In the genomic region with DNA sequence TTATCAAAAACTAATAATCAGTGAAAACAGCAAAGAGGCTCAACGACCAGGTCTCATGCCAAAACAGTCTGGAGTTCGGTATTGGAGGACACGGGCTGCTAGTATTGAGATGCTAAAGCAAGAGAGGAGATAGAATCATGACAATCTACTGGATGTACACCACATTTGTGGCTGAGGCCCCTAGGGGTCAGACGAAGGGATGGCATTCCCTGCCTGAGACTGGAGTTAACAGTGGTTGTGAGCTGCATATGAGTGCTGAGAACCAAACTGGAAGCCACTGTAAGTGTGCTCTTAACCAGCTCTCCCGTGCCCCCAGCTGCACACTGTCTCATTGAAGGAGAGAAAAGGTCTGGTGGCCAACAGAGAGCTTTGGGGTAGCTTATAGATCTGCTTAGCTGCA, we compare ENCODE assay signal across 8 mouse cellular contexts. TPM values are rescaled to one million over a fixed set of nuclear protein-coding genes. Genes with fewer than 3 reads are reported as not detected.
DNase-seq lines count a peak whose midpoint lies in the region; ATAC-seq and TF ChIP-seq lines count a peak whose summit lies in the region.

No protein-coding gene starts in this region.

- peak overlapping the region; percentile 62 for H3K9ac ChIP-seq in embryonic facial prominence, embryonic 11.5 days (replicated peaks; ENCODE audit: low read length)
- no peak overlapping the region for H3K9ac ChIP-seq in limb, embryonic 12.5 days (replicated peaks)
- no peak overlapping the region for H3K9ac ChIP-seq in neural tube, embryonic 14.5 days (replicated peaks; ENCODE audit: low read depth, low read length)

- no peak for ATAC-seq in embryonic facial prominence, embryonic 11.5 days (replicated peaks; ENCODE audit: insufficient number of reproducible peaks, low FRiP score, low TSS enrichment, low read depth)
- no peak for ATAC-seq in limb, embryonic 12.5 days (ENCODE audit: insufficient number of reproducible peaks, insufficient read depth, low FRiP score, low TSS enrichment, low read depth)
- ATAC-seq in neural tube, embryonic 14.5 days (ENCODE audit: low read depth), result no peak

- peaks cover 32% of the 10 kb centered on the region for H3K79me3 ChIP-seq in C2C12 (ENCODE audit: low read depth)

- no peaks in the 10 kb centered on the region for H3K27me3 ChIP-seq in C2C12 (ENCODE audit: control insufficient read depth, insufficient read depth, insufficient read length)
- H3K27me3 ChIP-seq in embryonic facial prominence, embryonic 11.5 days (ENCODE audit: control insufficient read depth, insufficient read depth, low read length), result no peaks in the 10 kb centered on the region
- no peaks in the 10 kb centered on the region for H3K27me3 ChIP-seq in limb, embryonic 12.5 days
- H3K27me3 ChIP-seq in neural tube, embryonic 14.5 days (ENCODE audit: control insufficient read depth, insufficient read depth, low read length), result no peaks in the 10 kb centered on the region

- H3K79me2 ChIP-seq in C2C12 (ENCODE audit: control insufficient read depth, insufficient read depth), result peaks cover 39% of the 10 kb centered on the region

- no peak for TF ChIP-seq CTCF in C2C12 (IDR thresholded peaks at IDR 0.05; ENCODE audit: control insufficient read depth, insufficient read depth, insufficient read length)

- H3ac ChIP-seq in C2C12 (ENCODE audit: control insufficient read depth, insufficient read length, low read depth), result no peak overlapping the region

- H3K36me3 ChIP-seq in C2C12 (ENCODE audit: control insufficient read depth, insufficient read depth), result no peaks in the 10 kb centered on the region
- H3K36me3 ChIP-seq in embryonic facial prominence, embryonic 11.5 days (replicated peaks; ENCODE audit: control insufficient read depth, insufficient read depth, low read depth, low read length), result no peaks in the 10 kb centered on the region
- H3K36me3 ChIP-seq in limb, embryonic 12.5 days, result no peaks in the 10 kb centered on the region
- H3K36me3 ChIP-seq in neural tube, embryonic 14.5 days (ENCODE audit: control insufficient read depth, insufficient read depth, low read length), result no peaks in the 10 kb centered on the region

- H3K4me1 ChIP-seq in embryonic facial prominence, embryonic 11.5 days (ENCODE audit: control insufficient read depth, insufficient read depth, low read length), result no peaks in the 10 kb centered on the region
- H3K4me1 ChIP-seq in limb, embryonic 12.5 days (replicated peaks), result peaks cover 11% of the 10 kb centered on the region
- H3K4me1 ChIP-seq in neural tube, embryonic 14.5 days (ENCODE audit: control insufficient read depth, insufficient read depth, low read length), result peaks cover 10% of the 10 kb centered on the region

- H3K27ac ChIP-seq in embryonic facial prominence, embryonic 11.5 days (replicated peaks; ENCODE audit: low read depth, low read length), result no peak overlapping the region
- no peak overlapping the region for H3K27ac ChIP-seq in limb, embryonic 12.5 days
- no peak overlapping the region for H3K27ac ChIP-seq in neural tube, embryonic 14.5 days (ENCODE audit: low read depth, low read length)

- H3K4me3 ChIP-seq in C2C12 (ENCODE audit: insufficient read depth, poor library complexity, severe bottlenecking), result peak overlapping the region; percentile 6
- peak overlapping the region; percentile 82; the same call in 1 of the 2 replicates for H3K4me3 ChIP-seq in embryonic facial prominence, embryonic 11.5 days (ENCODE audit: low read depth, low read length)
- peak overlapping the region; percentile 86 for H3K4me3 ChIP-seq in limb, embryonic 12.5 days (replicated peaks)
- H3K4me3 ChIP-seq in neural tube, embryonic 14.5 days (ENCODE audit: low read depth, low read length), result peak overlapping the region; percentile 70; the same call in 1 of the 2 replicates

- peak; percentile 88 for DNase-seq in heart, adult 11 months
- no peak for DNase-seq in heart, adult 8-10 months (ENCODE audit: low spot score)
- DNase-seq in embryonic facial prominence, embryonic 11.5 days (ENCODE audit: low spot score), result peak; percentile 7
- no peak for DNase-seq in gastrocnemius, postnatal 4 days (ENCODE audit: low spot score in 2 of 2)
- DNase-seq in gastrocnemius, postnatal 25 days, result no peak

- peak overlapping the region; percentile 51 for H3K4me2 ChIP-seq in embryonic facial prominence, embryonic 11.5 days (ENCODE audit: low read depth, low read length)
- H3K4me2 ChIP-seq in limb, embryonic 12.5 days, result peak overlapping the region; percentile 79
- H3K4me2 ChIP-seq in neural tube, embryonic 14.5 days (ENCODE audit: low read depth, low read length), result peak overlapping the region; percentile 65

- H3K9me3 ChIP-seq in embryonic facial prominence, embryonic 11.5 days (replicated peaks; ENCODE audit: control insufficient read depth, low read length), result no peaks in the 10 kb centered on the region
- no peaks in the 10 kb centered on the region for H3K9me3 ChIP-seq in limb, embryonic 12.5 days
- H3K9me3 ChIP-seq in neural tube, embryonic 14.5 days (ENCODE audit: control insufficient read depth, low read length), result no peaks in the 10 kb centered on the region

- WGBS in embryonic facial prominence, embryonic 11.5 days, result 70% methylated on average over 5 of the region's 5 CpGs
- 72% methylated on average over 5 of the region's 5 CpGs for WGBS in limb, embryonic 12.5 days
- 72% methylated on average over 5 of the region's 5 CpGs for WGBS in neural tube, embryonic 14.5 days

TF ChIP-seq in C2C12, 6 proteins besides CTCF, POLR2A, EP300 and RAD21:
- TF ChIP-seq FOSL1 (IDR thresholded peaks at IDR 0.05; ENCODE audit: insufficient read depth, low read length, poor library complexity, severe bottlenecking) (no peak), MAX (IDR thresholded peaks at IDR 0.05) (no peak), MYOG (IDR thresholded peaks at IDR 0.05; ENCODE audit: control insufficient read depth, extremely low read depth, insufficient read length) (no peak), MYOD1 (IDR thresholded peaks at IDR 0.05; ENCODE audit: control insufficient read depth, insufficient read length, low read depth) (no peak), USF1 (IDR thresholded peaks at IDR 0.05; ENCODE audit: low read depth) (no peak), CEBPB (IDR thresholded peaks at IDR 0.05; ENCODE audit: low read depth) (no peak)
TF ChIP-seq in C2C12: peak in this region for 0.

RNA-seq across cellular contexts. Expression of a gene that starts 0.9 kb away (rescaled TPM):
- total RNA-seq in heart, adult 8-10 months (2022), result 10 to 100 TPM; 41.9 to 46.8 (median 44.8) TPM
- 46.4 TPM for polyA plus RNA-seq in C2C12 (2012; fragmentation: generic; extraction: Trizol)
- 41.6 and 43.0 TPM in 2 replicates for polyA plus RNA-seq in embryonic facial prominence, embryonic 11.5 days (2014; fragmentation: Nextera tagmentation; extraction: Ambion mirVana)
- 35.5 and 36.0 TPM in 2 replicates for polyA plus RNA-seq in limb, embryonic 12.5 days (2016; fragmentation: Nextera tagmentation; extraction: Ambion mirVana)
- 41.0 and 41.7 TPM in 2 replicates for polyA plus RNA-seq in neural tube, embryonic 14.5 days (2014; fragmentation: Nextera tagmentation; extraction: Ambion mirVana)
- 10 to 100 TPM; 73.7 to 92.4 TPM for total RNA-seq in gastrocnemius, postnatal 4 days (2021)
- total RNA-seq in gastrocnemius, postnatal 25 days (2021), result 10 to 100 TPM; 36.3 to 40.6 TPM

RNA-seq across cellular contexts. Expression of a gene that starts 43.8 kb away (rescaled TPM):
- 10 to 100 TPM in 1 of 4 experiments, 1 to 10 TPM in 3; 6.9 to 11.3 (median 9.2) TPM for total RNA-seq in heart, adult 8-10 months (2022)
- polyA plus RNA-seq in C2C12 (2012; fragmentation: generic; extraction: Trizol), result 12.9 TPM
- polyA plus RNA-seq in embryonic facial prominence, embryonic 11.5 days (2014; fragmentation: Nextera tagmentation; extraction: Ambion mirVana), result 15.0 and 16.7 TPM in 2 replicates
- polyA plus RNA-seq in limb, embryonic 12.5 days (2016; fragmentation: Nextera tagmentation; extraction: Ambion mirVana), result 7.9 and 8.3 TPM in 2 replicates
- 52.9 and 56.8 TPM in 2 replicates for polyA plus RNA-seq in neural tube, embryonic 14.5 days (2014; fragmentation: Nextera tagmentation; extraction: Ambion mirVana)
- total RNA-seq in gastrocnemius, postnatal 4 days (2021), result 10 to 100 TPM; 14.5 to 18.2 TPM
- 1 to 10 TPM; 3.6 to 4.1 TPM for total RNA-seq in gastrocnemius, postnatal 25 days (2021)

Comparison
In these comparisons a context has a peak if more than half of its experiments do, and no peak if none do; other contexts are left out.
1. DNase-seq: peak in heart, adult 11 months (single experiment) and embryonic facial prominence, embryonic 11.5 days (single experiment); none in heart, adult 8-10 months (single experiment), gastrocnemius, postnatal 4 days (0 of 2) and gastrocnemius, postnatal 25 days (single experiment).
2. H3K4me3 ChIP-seq: peak in every context shown above with its lines; median percentile 86 in limb, embryonic 12.5 days; 82 in embryonic facial prominence, embryonic 11.5 days; 70 in neural tube, embryonic 14.5 days; 6 in C2C12.
3. Peak in every context shown above with its lines, with median percentiles within 50 percentile points of each other: H3K4me2 ChIP-seq.